Mouse (Mus musculus): ENCODE data around the gene P2rx4.

The P2rx4 gene

GRCm38 (mm10) chr5:122763271-122764031 lies 56.1 kb downstream of the P2rx4 start:
- no peak for DNase-seq

- DNase-seq: peak; percentile 49 to 55
Measured at GRCm38 (mm10) chr5:122764032-122764464, 56.7 kb downstream of the P2rx4 start.

GRCm38 (mm10) chr5:122767283-122767682 lies 59.9 kb downstream of the P2rx4 start:
- DNase-seq: no peak

GRCm38 (mm10) chr5:122769101-122769568 lies 61.8 kb downstream of the P2rx4 start:
- DNase-seq: peak; percentile 32 to 46

- no peak for DNase-seq
Measured at GRCm38 (mm10) chr5:122770304-122770703, 63.0 kb downstream of the P2rx4 start.

- peak; percentile 46 to 48 for DNase-seq
Measured at GRCm38 (mm10) chr5:122770806-122771261, 63.5 kb downstream of the P2rx4 start.

GRCm38 (mm10) chr5:122771428-122771827 lies 64.1 kb downstream of the P2rx4 start:
- DNase-seq: no peak

GRCm38 (mm10) chr5:122773756-122774155 lies 66.4 kb downstream of the P2rx4 start:
- DNase-seq: no peak

GRCm38 (mm10) chr5:122774743-122775611 lies 67.6 kb downstream of the P2rx4 start:
- no peak for DNase-seq

GRCm38 (mm10) chr5:122775646-122776286 lies 68.4 kb downstream of the P2rx4 start:
- no peak for DNase-seq

GRCm38 (mm10) chr5:122777322-122777721 lies 70.0 kb downstream of the P2rx4 start:
- no peak for DNase-seq

GRCm38 (mm10) chr5:122778231-122779226 lies 71.2 kb downstream of the P2rx4 start:
- peak; percentile 42 to 46 for DNase-seq
